Mouse (Mus musculus) layer of hippocampus, adult 9-10 months (tissue): ENCODE results near the gene Adcy7.

ENCODE experiments used
- DNase-seq: peaks from one replicate; pipeline ENCODE4 v3.0.0; 2022; ENCODE audit warnings: low spot score

Adcy7 gene

GRCm38 (mm10) chr8:88301589-88302437 lies 29.6 kb downstream of the Adcy7 start:
- no peak for DNase-seq

DNA sequence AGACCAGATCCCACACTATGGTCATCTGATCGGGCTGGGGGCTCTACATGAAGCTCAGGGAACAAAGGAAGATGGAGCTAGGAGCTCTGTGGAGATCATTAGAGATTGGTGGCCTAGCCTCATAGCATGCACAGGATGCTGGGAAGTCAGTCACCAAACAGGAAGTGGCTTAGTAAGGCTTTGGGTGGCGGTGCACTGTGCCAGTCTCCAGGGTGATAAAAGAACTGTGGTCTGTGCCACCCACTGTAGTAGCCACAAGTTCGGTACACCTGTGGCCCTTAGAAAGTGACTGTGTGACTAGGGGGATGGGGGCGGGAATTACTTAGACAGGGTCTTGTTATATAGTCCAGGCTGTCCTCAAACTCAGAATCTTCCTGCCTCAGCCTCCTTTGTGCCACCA lies 33.6 kb downstream of the Adcy7 start:
- no peak for DNase-seq

DNA sequence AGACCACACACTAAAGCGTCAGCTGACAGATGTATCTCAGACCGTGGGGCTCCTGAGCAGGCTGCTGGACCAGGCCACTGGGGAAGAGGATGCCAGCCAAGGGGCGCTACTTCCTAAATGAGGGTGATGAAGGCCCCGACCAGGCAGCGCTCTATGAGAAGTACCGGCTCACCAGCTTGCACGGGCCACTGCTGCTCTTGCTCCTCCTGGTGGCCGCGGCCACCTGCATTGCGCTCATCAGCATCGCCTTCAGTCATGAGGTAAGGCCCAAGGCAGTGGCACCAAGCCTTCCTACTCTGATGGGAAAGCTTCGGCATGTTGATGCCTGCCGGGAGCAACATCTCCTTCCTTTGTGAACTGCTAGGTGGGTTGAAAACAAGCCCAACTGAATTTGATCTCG lies 34.3 kb downstream of the Adcy7 start:
- no peak for DNase-seq

GRCm38 (mm10) chr8:88307736-88308135 lies 35.5 kb downstream of the Adcy7 start:
- no peak for DNase-seq

DNA sequence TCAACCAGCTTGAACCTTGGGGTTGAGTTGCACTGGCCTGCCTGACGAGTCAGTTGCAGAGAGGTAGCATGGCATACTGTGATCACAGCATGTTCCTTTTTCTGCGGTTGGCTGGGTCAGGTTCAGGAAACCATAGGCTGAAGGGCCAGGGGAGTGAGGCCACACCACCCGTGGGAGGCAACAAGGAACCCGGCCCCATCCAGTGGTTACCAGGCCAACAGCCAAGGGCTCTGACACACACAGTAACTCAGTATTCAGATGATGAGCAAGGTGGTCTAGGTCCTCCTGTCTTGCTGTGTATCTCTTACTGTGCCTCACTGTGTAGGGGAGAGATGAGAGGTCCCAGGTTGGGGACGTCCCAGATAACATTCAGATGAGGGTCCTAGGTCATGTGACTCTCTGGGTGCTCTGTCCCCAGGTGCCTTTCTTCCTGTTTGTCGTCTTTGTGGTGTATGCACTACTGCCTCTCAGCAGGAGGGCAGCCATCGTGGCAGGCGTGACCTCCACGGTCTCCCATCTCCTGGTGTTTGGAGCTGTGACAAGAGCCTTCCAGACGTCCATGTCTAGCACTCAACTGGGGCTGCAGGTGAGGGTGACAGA lies 37.2 kb downstream of the Adcy7 start:
- DNase-seq = no peak

GRCm38 (mm10) chr8:88309881-88310280 lies 37.7 kb downstream of the Adcy7 start:
- DNase-seq = no peak

DNA sequence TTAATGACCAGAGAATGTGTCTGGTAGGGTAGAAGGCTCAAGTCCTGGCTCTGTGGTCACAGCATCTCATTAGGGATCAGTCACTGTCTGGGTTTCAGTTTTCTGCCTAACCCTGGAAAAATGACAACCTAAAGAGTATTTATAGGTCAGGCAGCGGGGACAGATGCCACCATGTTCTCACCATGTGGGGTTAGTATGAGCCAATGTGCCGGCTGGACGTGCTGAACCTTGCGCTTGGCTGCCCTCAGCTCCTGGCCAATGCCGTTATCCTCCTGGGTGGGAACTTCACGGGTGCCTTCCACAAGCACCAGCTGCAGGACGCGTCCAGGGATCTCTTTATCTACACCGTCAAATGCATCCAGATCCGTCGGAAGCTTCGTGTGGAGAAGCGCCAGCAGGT lies 38.1 kb downstream of the Adcy7 start:
- DNase-seq = no peak

DNA sequence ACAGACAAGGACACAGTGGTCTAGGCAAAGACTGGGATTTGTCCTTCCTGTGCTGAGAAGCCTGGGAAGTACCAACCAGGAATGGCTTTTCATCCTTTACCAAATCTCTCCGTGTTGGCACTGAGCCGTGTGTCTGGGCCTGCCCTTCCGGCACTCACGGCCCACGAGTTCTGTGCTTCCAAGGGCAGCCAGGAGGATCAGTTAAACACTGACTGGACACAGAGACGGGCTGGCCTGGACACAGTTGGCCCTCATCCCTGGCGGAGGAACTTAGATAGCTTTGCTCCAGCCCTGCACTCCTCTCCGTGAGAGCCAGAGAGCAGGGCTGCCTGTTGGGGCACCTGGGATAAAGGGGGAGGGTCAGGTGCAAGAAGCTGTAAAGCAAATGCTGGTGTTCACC lies 40.8 kb downstream of the Adcy7 start:
- no peak for DNase-seq

DNA sequence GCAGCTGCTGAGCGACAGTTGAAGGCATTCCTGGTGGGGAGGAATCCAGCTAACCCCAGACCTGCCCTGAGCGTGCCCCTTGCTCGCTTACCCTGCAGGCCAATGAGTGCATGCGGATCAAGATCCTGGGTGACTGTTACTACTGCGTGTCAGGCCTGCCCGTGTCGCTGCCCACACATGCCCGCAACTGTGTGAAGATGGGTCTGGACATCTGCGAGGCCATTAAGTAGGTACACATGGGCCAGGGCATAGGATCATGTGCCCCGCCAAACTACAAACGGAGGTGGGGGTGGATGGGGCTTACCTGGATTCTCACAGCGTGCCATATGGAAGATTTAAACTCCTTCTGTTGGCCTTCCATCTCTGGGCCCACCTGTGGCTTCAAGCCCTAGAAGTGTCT lies 41.8 kb downstream of the Adcy7 start:
- no peak for DNase-seq

- DNase-seq = no peak
These were observed 43.1 kb downstream of the Adcy7 start for GRCm38 (mm10) chr8:88315302-88315701.

DNA sequence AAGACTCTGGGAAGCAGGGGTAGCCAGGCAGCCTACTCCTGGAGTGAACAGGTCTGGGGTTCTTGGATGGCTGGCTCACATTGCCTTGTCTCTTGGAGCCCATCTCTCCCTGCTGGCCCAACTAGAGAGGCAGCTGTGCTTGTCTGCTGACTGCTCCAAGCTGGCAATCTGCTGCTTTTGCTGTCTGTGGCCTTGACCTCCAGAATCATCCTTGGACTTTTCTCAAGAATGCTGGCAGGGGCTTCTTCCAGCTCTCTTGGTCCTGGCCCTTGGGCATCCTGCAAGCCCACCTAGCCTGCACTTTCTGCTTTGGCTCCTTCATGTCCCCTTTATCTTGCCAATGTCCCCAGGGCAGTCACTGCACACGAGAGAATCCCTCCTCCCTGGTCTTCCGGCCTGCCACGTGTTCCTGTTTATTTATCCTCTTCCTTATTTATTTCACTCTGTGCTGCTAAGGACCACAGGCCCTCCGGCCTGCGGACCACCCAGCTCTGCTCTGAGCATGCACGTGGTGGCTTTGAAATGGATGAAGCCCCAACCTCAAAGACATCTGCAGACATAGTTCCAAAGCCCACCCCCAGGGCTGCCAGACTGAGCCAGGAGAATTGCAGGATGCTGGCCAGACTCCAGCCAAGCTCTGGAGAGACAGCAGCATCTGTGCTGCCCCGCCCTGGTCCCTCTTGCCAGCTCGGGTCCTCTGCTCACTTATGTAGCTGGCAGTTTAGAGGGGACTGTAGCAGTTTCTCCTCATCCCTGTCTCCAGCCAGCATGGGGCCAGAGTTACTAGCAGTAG lies 44.1 kb downstream of the Adcy7 start:
- no peak for DNase-seq

DNA sequence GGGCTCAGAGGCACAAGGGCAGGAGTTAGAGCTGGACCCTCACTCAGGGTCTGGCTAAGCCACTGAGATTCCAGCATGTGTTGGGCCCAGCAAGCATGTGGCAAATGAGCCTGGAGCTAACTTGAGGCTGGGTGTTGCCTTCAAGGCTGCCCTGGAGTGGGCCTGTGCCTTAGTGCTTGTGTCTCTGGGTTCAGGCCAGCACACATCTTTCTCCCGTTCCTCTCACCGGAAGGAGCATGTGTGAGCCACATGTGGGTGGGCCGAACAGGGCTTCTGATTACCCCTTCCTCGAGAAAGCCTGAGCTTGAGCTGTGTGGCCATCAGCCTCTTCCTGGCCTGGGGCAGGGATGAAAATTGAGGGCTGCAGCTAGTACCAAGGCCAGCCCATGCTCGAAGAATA lies 45.1 kb downstream of the Adcy7 start:
- DNase-seq = no peak

DNA sequence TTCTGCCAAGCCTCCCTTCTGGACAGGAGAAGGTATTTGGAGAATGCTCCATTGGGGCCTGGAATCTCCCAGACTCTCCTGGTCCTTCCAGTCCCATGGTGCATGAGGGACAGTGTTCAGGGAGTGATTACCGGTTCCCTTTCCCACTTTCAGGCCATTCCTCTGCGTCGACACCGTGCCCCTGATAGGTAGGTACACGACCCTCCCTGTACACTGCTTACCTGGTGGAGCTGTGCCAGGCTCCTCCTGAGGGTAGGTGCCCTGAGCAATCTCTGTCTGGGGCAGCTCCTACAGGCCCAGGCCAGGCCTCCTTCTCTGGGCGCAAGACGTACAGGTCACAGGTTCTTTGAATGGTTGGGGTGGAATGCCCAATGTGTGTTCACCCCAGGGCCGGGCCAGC lies 45.9 kb downstream of the Adcy7 start:
- DNase-seq = no peak

DNA sequence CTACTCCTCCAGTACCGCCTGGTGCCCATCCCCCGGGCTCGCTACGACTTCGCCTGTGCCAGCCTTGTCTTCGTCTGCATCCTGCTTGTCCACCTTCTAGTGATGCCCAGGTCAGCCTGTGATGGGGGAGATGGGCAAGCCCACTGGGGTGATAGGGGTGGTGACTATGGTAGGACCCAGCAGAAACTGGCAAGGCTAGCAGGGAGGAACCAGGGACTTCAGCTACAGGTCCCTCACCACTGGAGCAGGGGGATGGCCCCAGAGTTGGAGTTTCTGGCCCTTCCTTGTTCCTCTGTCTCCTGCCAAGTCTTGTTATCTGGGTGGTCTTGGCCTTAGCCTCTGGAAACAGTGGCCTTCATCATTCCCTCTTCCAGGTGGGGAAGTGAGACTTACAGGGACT lies 47.9 kb downstream of the Adcy7 start:
- DNase-seq = no peak

GRCm38 (mm10) chr8:88321387-88321786 lies 49.2 kb downstream of the Adcy7 start:
- DNase-seq = no peak

DNA sequence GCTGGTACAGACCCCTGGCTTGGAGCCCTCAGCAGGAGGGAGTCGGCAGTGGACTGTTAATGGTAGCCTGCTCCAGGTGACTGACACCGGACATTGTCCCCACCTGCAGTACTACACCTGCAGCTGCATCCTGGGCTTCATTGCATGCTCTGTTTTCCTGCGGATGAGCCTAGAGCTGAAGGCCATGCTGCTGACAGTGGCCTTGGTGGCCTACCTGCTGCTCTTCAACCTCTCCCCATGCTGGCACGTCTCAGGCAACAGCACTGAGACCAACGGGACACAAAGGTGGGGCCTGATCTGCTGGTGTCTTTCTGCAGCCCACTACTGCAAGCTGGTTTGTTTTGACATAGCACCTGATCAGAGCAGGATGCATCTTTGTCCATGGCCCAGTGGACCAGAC lies 51.3 kb downstream of the Adcy7 start:
- DNase-seq = no peak

DNA sequence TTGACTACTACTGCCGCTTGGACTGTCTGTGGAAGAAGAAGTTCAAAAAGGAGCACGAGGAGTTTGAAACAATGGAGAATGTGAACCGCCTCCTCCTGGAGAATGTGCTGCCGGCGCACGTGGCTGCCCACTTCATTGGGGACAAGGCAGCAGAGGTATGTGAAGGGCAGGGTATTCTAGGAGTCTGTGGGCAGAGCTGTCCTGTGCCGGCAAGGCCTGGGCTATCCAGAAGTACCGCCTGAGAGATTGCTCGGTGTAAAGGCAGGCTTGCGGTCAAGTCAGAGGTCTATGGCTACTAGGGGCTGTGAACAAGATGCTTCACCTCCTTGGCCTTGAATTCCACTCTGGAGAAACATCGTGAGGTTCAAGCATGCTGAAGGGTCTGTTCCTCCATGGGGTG lies 52.6 kb downstream of the Adcy7 start:
- no peak for DNase-seq

- no peak for DNase-seq
These were observed 53.0 kb downstream of the Adcy7 start for GRCm38 (mm10) chr8:88325251-88325650.

DNA sequence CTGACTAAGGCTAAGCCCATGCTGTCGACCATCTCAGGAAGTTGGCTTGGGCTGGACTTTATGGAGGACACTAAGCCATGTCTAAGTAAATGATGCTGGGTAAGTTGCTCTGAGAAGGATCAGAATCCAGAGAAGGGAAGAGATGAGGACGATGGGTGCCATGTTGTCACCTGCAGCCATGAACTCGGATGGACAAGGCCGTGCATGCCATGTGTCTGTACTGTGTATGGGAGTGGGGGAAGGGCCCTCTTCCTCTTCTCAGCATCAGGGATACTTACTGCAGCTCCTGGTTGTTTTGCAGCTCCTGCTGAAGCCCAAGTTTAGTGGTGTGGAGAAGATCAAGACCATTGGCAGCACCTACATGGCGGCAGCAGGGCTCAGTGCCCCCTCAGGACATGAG lies 53.6 kb downstream of the Adcy7 start:
- no peak for DNase-seq

DNA sequence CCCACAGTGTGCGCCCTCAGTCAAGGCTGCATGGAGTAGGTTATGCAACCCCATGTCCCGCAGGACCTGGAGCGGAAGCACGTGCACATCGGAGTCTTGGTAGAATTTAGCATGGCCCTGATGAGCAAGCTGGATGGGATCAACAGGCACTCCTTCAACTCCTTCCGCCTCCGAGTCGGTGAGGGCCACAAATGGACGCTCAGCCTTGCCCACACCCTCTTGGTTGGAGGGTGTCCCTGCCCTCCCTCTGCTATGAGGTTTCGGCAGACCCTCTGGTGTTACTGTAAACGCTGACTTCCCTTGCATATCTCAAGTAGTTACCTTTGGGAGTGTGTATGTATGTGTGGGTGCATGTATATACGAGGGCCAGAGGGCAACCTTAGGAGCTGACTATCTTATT lies 54.1 kb downstream of the Adcy7 start:
- DNase-seq = no peak

DNA sequence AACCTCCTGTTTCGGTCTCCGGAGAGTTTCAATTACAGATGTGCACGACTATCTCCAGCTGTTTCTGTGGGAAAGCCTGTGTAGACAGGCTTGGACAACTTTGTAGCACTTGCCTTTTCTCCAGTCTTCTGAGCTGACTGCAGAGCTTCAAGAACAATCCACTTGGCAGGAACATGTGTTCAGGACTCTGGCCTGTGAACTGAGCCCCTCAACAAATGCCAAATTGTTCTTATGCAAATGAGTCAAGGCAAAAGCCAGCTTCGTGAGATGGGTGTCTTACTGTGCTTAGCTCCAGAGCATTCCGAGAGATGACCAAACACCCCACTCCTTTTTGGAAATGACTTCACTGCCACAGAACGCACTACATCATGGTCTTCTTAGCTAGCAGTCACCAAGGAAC lies 56.5 kb downstream of the Adcy7 start:
- DNase-seq = no peak

GRCm38 (mm10) chr8:88330816-88331215 lies 58.6 kb downstream of the Adcy7 start:
- no peak for DNase-seq

DNA sequence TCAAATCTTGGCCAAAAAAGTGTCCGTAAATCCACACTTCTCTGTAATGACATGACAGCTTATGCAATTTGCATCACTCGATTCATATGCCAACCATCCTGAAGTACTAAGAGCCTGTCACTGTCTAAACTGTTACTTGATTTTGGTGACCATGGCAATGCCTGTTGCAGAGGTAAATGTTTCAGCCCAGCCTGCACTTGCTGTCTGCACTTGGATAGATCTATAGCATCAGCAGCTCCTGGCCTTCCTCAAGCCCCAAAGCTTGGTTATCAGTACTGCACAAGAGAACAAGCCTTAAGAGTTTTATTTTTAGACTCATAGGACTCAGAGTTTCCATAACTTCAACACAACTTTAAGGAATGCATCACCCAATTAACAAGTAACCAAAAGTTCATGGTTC lies 62.2 kb downstream of the Adcy7 start:
- DNase-seq = no peak
